Mouse (Mus musculus) CD4-positive, CD25-positive, alpha-beta regulatory T cell, adult 2 months (primary cell): ENCODE results near the gene Skil.
"Not testable (repeated sequence)": the region's sequence is repeated elsewhere in the genome, so short reads cannot be mapped to it uniquely, and the experiment has no call there.

ENCODE experiments used
- DNase-seq: peaks from one replicate; pipeline ENCODE4 v3.0.0-alpha.2; 2012; ENCODE audit warnings: low read depth, low spot score

The Skil gene

GRCm38 (mm10) chr3:31126848-31127247 lies 32.0 kb downstream of the Skil start:
- no peak for DNase-seq

GRCm38 (mm10) chr3:31129766-31130165 lies 34.9 kb downstream of the Skil start:
- DNase-seq, result no peak

- no peak for DNase-seq
Observed at GRCm38 (mm10) chr3:31133664-31134063, 38.8 kb downstream of the Skil start.

GRCm38 (mm10) chr3:31134246-31134645 lies 39.4 kb downstream of the Skil start:
- no peak for DNase-seq

GRCm38 (mm10) chr3:31134696-31135095 lies 39.8 kb downstream of the Skil start:
- no peak for DNase-seq

GRCm38 (mm10) chr3:31136591-31136990 lies 41.7 kb downstream of the Skil start:
- DNase-seq, result not testable (repeated sequence)

- peak; percentile 86 for DNase-seq
Observed at GRCm38 (mm10) chr3:31138454-31139424, 43.9 kb downstream of the Skil start.

GRCm38 (mm10) chr3:31141621-31142020 lies 46.8 kb downstream of the Skil start:
- no peak for DNase-seq

- not testable (repeated sequence) for DNase-seq
Observed at GRCm38 (mm10) chr3:31145222-31145621, 50.4 kb downstream of the Skil start.

- peak; percentile 86 for DNase-seq
Observed at GRCm38 (mm10) chr3:31145641-31146290, 50.9 kb downstream of the Skil start.

GRCm38 (mm10) chr3:31148595-31148994 lies 53.7 kb downstream of the Skil start:
- no peak for DNase-seq

GRCm38 (mm10) chr3:31149706-31150105 lies 54.8 kb downstream of the Skil start, which contains the start of gene Cldn11:
Gene Cldn11 (plus strand): TSS chr3:31149920.
- DNase-seq, result no peak

GRCm38 (mm10) chr3:31152108-31152507 lies 57.2 kb downstream of the Skil start:
- DNase-seq, result no peak

GRCm38 (mm10) chr3:31156126-31156525 lies 61.3 kb downstream of the Skil start:
- DNase-seq, result no peak

GRCm38 (mm10) chr3:31157776-31158175 lies 62.9 kb downstream of the Skil start:
- DNase-seq, result no peak

GRCm38 (mm10) chr3:31160046-31160445 lies 65.2 kb downstream of the Skil start:
- no peak for DNase-seq

- DNase-seq, result no peak
Observed at GRCm38 (mm10) chr3:31161336-31161735, 66.5 kb downstream of the Skil start.

GRCm38 (mm10) chr3:31162860-31163259 lies 68.0 kb downstream of the Skil start:
- no peak for DNase-seq

- DNase-seq, result no peak
Observed at GRCm38 (mm10) chr3:31165803-31166202, 70.9 kb downstream of the Skil start.

GRCm38 (mm10) chr3:31166365-31166871 lies 71.6 kb downstream of the Skil start:
- no peak for DNase-seq
